Mouse (Mus musculus): ENCODE data around the gene Tmem117.

- TF ChIP-seq POLR2A (IDR thresholded peaks at IDR 0.05; ENCODE audit: borderline replicate concordance, insufficient read depth, low read length) = no peak
- TF ChIP-seq CTCF (IDR thresholded peaks at IDR 0.05; ENCODE audit: borderline replicate concordance, insufficient read depth, low read depth, low read length) = no peak
These were observed 142.7 kb downstream of the Tmem117 start for GRCm38 (mm10) chr15:94771691-94772090.

Data from cerebellum, adult 2 months (tissue).